Mouse (Mus musculus): ENCODE measurements around the gene Loxl1.
A peak's percentile ranks its signal among the peaks of the same experiment; 100 is the strongest.

Gene Loxl1

GRCm38 (mm10) chr9:58248746-58249413, 64.1 kb downstream of the Loxl1 start:
- no peak for DNase-seq (ENCODE audit: low read depth)

- peak; percentile 73 for DNase-seq (ENCODE audit: low read depth)
Measured at GRCm38 (mm10) chr9:58247064-58247759, 65.8 kb downstream of the Loxl1 start.

GRCm38 (mm10) chr9:58246083-58246591, 66.8 kb downstream of the Loxl1 start:
- no peak for DNase-seq (ENCODE audit: low read depth)

GRCm38 (mm10) chr9:58243696-58244095, 69.3 kb downstream of the Loxl1 start:
- no peak for DNase-seq (ENCODE audit: low read depth)

GRCm38 (mm10) chr9:58242696-58243095, 70.3 kb downstream of the Loxl1 start:
- DNase-seq (ENCODE audit: low read depth): no peak

- DNase-seq (ENCODE audit: low read depth): no peak
Measured at GRCm38 (mm10) chr9:58241780-58242485, 71.1 kb downstream of the Loxl1 start.

Data from fibroblast of lung, adult 2 months (primary cell).